8 mouse cellular contexts compared by ENCODE assay signal in the genomic region with DNA sequence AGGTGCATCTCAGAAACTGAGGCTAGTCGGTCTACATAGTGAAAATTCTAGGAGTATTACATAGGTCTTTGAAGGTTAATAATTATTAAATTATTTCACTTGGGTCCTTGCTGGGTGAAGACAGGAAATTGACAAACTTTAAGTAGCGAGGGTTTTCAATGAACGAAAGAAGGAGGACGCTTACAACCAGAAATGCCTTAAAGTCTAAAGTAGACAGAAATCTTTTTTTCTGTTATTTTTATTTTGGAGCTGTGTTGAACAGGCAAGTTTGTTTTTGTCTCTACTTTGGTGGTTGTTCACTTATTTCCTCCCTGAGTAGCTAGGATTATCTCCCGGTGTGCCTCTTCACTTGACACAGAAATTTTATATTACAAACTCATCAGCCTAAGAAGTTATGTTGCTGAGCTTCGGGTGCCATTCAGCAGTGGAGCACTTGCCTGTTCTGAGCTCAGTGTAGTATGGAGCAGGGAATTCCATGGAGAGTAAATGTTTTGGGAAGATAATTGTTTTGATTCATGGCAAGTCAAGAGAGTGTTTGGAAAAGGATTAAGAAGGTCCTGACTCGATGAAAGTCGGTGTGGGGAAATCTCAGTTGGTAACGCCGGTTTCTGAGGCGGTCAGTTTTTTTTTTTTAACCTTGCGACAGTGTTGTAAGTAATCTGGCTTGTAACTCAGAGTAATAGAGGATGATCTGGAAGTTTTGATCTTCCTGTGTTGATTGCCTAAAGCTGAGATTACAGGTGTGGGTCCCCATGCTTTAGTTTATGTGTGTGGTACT. TPM values are rescaled to one million over a fixed set of nuclear protein-coding genes. Genes with fewer than 3 reads are reported as not detected.
DNase-seq lines count a peak whose midpoint lies in the region; ATAC-seq and TF ChIP-seq lines count a peak whose summit lies in the region.

No protein-coding gene starts in this region.

- H3K4me1 ChIP-seq in embryonic facial prominence, embryonic 11.5 days (ENCODE audit: control insufficient read depth, insufficient read depth, low read length) = no peaks in the 10 kb centered on the region

- H3K27ac ChIP-seq in left cerebral cortex, adult 2 months = no peak overlapping the region
- H3K27ac ChIP-seq in embryonic facial prominence, embryonic 11.5 days (replicated peaks; ENCODE audit: low read depth, low read length) = no peak overlapping the region

- no peak for DNase-seq in left cerebral cortex, adult 2 months (ENCODE audit: extremely low spot score in 1 of 2, low spot score in 2 of 2)
- no peak for DNase-seq in left cerebral cortex, adult 8-10 months (ENCODE audit: low spot score in 2 of 2)
- no peak for DNase-seq in embryonic facial prominence, embryonic 11.5 days (ENCODE audit: low spot score)
- peak; percentile 38 for DNase-seq in induced T-regulatory cell, adult 2 months (ENCODE audit: low read depth)
- DNase-seq in naive thymus-derived CD4-positive, alpha-beta T cell, adult 2 months (ENCODE audit: low read depth) = peak; percentile 16
- no peak for DNase-seq in gastrocnemius, postnatal 4 days (ENCODE audit: low spot score in 2 of 2)
- DNase-seq in left cerebral cortex, adult 11 months (ENCODE audit: low spot score) = no peak
- no peak for DNase-seq in frontal cortex, postnatal 14 days (ENCODE audit: low spot score in 2 of 2)

- H3K27me3 ChIP-seq in embryonic facial prominence, embryonic 11.5 days (ENCODE audit: control insufficient read depth, insufficient read depth, low read length) = no peaks in the 10 kb centered on the region

- peak overlapping the region; percentile 67 for H3K9ac ChIP-seq in embryonic facial prominence, embryonic 11.5 days (replicated peaks; ENCODE audit: low read length)

- ATAC-seq in embryonic facial prominence, embryonic 11.5 days (replicated peaks; ENCODE audit: insufficient number of reproducible peaks, low FRiP score, low TSS enrichment, low read depth) = no peak

- whole genome bisulfite sequencing in embryonic facial prominence, embryonic 11.5 days = 27% methylated on average over 12 of the region's 12 CpGs

- intact Hi-C loops in left cerebral cortex, adult 2 months (cut with DNase I) = no loop called here

- H3K4me2 ChIP-seq in embryonic facial prominence, embryonic 11.5 days (ENCODE audit: low read depth, low read length) = peak overlapping the region; percentile 45

- no peaks in the 10 kb centered on the region for H3K9me3 ChIP-seq in embryonic facial prominence, embryonic 11.5 days (replicated peaks; ENCODE audit: control insufficient read depth, low read length)

- no peaks in the 10 kb centered on the region for H3K36me3 ChIP-seq in embryonic facial prominence, embryonic 11.5 days (replicated peaks; ENCODE audit: control insufficient read depth, insufficient read depth, low read depth, low read length)

- H3K4me3 ChIP-seq in left cerebral cortex, adult 2 months = peak overlapping the region; percentile 91
- H3K4me3 ChIP-seq in embryonic facial prominence, embryonic 11.5 days (ENCODE audit: low read depth, low read length) = peak overlapping the region; percentile 58

- no peak for TF ChIP-seq CTCF in left cerebral cortex, adult 2 months (IDR thresholded peaks at IDR 0.05)

RNA-seq across cellular contexts. Expression of a gene that starts 0.8 kb away (rescaled TPM):
- total RNA-seq in left cerebral cortex, adult 2 months (2021) = 1 to 10 TPM; 4.5 to 5.5 TPM
- total RNA-seq in left cerebral cortex, adult 8-10 months (2022) = 1 to 10 TPM; 4.8 to 5.3 (median 4.9) TPM
- polyA plus RNA-seq in embryonic facial prominence, embryonic 11.5 days (2014; fragmentation: Nextera tagmentation; extraction: Ambion mirVana) = 10.1 and 10.2 TPM in 2 replicates
- 1 to 10 TPM; 5.4 to 5.8 TPM for total RNA-seq in gastrocnemius, postnatal 4 days (2021)

RNA-seq across cellular contexts. Expression of a gene that starts 0.9 kb away (rescaled TPM):
- 10 to 100 TPM; 33.3 TPM for total RNA-seq in left cerebral cortex, adult 2 months (2021)
- 10 to 100 TPM; 31.1 to 37.4 (median 33.7) TPM for total RNA-seq in left cerebral cortex, adult 8-10 months (2022)
- polyA plus RNA-seq in embryonic facial prominence, embryonic 11.5 days (2014; fragmentation: Nextera tagmentation; extraction: Ambion mirVana) = 27.8 and 29.9 TPM in 2 replicates
- 10 to 100 TPM; 23.4 to 28.6 TPM for total RNA-seq in gastrocnemius, postnatal 4 days (2021)

RNA-seq across cellular contexts. Expression of a gene that starts 33.5 kb away (rescaled TPM):
- 10 to 100 TPM; 40.9 to 41.5 TPM for total RNA-seq in left cerebral cortex, adult 2 months (2021)
- total RNA-seq in left cerebral cortex, adult 8-10 months (2022) = 10 to 100 TPM; 39.4 to 47.4 (median 43.8) TPM
- polyA plus RNA-seq in embryonic facial prominence, embryonic 11.5 days (2014; fragmentation: Nextera tagmentation; extraction: Ambion mirVana) = 68.2 and 74.6 TPM in 2 replicates
- total RNA-seq in gastrocnemius, postnatal 4 days (2021) = 10 to 100 TPM; 28.6 to 31.4 TPM

RNA-seq across cellular contexts. Expression of a gene that starts 50.8 kb away (rescaled TPM):
- total RNA-seq in left cerebral cortex, adult 2 months (2021) = under 1 TPM; 0.21 to 0.54 TPM
- 1 to 10 TPM in 1 of 4 experiments, under 1 TPM in 3; 0.27 to 1.1 (median 0.50) TPM for total RNA-seq in left cerebral cortex, adult 8-10 months (2022)
- polyA plus RNA-seq in embryonic facial prominence, embryonic 11.5 days (2014; fragmentation: Nextera tagmentation; extraction: Ambion mirVana) = 0.54 and 0.79 TPM in 2 replicates
- total RNA-seq in gastrocnemius, postnatal 4 days (2021) = under 1 TPM; 0.20 to 0.26 TPM

RNA-seq across cellular contexts. Expression of a gene that starts 54.3 kb away (rescaled TPM):
- total RNA-seq in left cerebral cortex, adult 2 months (2021) = 10 to 100 TPM; 22.7 to 23.1 TPM
- total RNA-seq in left cerebral cortex, adult 8-10 months (2022) = 10 to 100 TPM; 12.1 to 25.0 (median 17.5) TPM
- polyA plus RNA-seq in embryonic facial prominence, embryonic 11.5 days (2014; fragmentation: Nextera tagmentation; extraction: Ambion mirVana) = 128 and 157 TPM in 2 replicates
- 10 to 100 TPM; 31.9 to 40.1 TPM for total RNA-seq in gastrocnemius, postnatal 4 days (2021)

Comparison
In these comparisons a context has a peak if more than half of its experiments do, and no peak if none do; other contexts are left out.
1. DNase-seq: peak in induced T-regulatory cell, adult 2 months (single experiment) and naive thymus-derived CD4-positive, alpha-beta T cell, adult 2 months (single experiment); none in left cerebral cortex, adult 2 months (0 of 2), left cerebral cortex, adult 8-10 months (0 of 2), embryonic facial prominence, embryonic 11.5 days (single experiment), gastrocnemius, postnatal 4 days (0 of 2), left cerebral cortex, adult 11 months (single experiment) and frontal cortex, postnatal 14 days (0 of 2).